Mouse (Mus musculus) granulocyte monocyte progenitor cell, adult 5-6 weeks (primary cell): ENCODE measurements at regions not wholly inside any gene's neighbourhood (a gene's known extent, or its start where the extent isn't known, plus 50 kb on each side); places are given as distances from the start of the nearest gene placed in this dataset.
"Not testable (repeated sequence)": the region's sequence is repeated elsewhere in the genome, so short reads cannot be mapped to it uniquely, and the experiment has no call there.

Experiments used
- ATAC-seq: replicated peaks from 2 replicates; pipeline ENCODE4 v1.8.0; 2016; ENCODE audit warnings: mild to moderate bottlenecking, moderate TSS enrichment, inconsistent platforms; ENCODE audit not compliant: poor library complexity, severe bottlenecking

DNA sequence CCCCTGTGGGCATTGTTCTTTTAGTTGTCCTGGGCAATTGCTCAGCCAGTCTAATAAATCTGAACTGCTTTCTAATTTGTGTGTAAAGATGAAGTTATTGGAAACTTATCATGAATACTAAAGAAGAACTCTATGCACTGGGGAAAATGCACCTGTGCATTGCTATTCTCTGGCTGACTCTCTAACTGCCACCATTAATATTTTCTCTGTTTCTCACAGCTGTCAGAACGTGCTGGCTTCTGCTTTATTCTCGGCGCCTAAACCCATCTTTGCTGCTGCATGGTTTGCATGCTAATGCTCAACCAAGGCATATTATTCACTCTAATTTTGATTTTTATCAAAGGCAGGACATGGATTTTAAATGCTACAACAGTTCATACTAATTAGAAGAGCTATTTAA is 128.9 kb upstream of the Gm527 start:
- no peak for ATAC-seq

- ATAC-seq = not testable (repeated sequence)
Measured at GRCm38 (mm10) chr12:64808492-64808891, 109.2 kb upstream of the Gm527 start.

GRCm38 (mm10) chr12:64810081-64810480 is 107.6 kb upstream of the Gm527 start:
- ATAC-seq = no peak

GRCm38 (mm10) chr12:64815871-64816270 is 101.8 kb upstream of the Gm527 start:
- no peak for ATAC-seq

DNA sequence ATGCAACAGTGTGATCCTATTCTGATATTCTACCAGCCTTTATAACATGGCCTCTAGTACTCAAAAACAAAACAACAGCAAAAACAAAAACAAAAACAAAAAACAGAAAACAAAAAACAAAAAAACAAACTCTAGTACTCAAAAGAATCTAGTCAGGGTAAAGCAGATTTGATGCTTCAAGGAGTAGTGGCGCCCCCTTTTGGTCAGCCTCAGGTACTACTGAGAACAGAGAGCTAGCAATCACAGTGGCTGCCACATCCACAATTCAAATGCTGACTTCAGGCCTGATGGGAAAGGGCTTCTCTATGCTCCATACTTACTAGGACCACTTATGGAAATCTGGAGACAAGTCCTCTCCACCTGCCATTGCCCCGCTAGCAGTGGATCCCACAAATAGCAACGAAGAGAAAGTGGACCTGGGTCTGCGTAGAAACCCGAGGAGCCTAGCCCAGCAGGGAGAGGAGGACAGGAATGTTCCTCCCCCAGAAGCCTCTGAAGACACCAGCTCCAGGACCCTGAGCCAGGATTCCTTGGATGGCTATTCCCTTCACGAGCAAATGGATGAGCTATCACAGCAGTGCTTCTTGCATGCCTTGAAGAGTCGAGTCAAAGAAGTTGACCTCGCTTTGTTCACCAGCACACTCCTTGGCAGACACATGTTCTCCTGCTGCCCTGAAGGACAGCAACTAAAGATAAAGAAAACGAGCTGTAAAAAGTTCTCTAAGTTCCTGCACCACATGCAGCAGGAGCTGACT is 100.5 kb upstream of the Gm527 start:
- peak; percentile 37 for ATAC-seq

DNA sequence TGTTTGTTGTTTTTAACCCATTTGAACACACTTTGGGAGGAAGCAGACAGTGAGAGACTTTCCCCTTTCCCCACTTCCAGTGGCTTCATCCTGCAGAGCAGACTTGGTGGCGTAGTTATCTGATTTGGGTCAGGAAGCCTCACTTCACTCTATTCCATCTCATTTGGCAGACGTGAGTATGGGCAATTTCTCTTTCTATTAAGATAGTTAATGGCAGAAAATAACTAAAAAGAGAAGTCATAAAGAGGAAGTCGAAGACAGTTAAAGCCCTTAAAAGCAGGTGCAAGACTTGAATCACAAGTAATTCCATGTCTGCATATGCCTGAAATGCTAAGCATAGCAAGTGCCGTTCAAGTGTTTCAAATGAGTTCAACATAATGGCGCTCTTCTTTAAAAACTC is 97.0 kb upstream of the Gm527 start:
- no peak for ATAC-seq

DNA sequence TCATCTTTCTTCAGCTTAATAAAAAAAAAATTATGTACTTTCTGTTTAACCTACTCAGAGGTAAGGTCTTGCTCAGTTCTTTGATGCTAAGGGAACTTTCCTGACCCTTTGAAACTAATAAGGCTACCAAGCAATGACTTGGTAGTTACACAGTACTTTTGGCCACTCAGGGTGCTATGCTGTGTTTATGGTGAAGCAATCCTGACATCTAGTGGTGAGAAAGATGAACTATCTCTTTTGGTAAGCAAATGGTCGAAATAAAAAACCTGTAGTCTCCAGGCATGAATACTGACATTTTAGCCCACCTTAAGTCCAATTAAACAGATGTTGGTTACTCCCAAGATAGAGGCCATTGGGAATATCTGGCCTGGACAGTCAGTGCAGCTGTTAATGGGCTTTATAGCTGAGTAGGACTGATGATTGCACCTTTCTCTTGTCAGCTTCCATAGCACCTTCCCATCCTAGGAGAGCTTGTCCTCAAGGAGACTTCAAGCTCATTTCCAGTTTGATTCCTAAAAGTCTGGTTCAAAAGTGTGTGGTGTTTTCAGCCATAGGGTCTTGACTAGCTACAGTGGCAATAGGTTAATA is 88.0 kb upstream of the Gm527 start:
- peak; percentile 80 for ATAC-seq

DNA sequence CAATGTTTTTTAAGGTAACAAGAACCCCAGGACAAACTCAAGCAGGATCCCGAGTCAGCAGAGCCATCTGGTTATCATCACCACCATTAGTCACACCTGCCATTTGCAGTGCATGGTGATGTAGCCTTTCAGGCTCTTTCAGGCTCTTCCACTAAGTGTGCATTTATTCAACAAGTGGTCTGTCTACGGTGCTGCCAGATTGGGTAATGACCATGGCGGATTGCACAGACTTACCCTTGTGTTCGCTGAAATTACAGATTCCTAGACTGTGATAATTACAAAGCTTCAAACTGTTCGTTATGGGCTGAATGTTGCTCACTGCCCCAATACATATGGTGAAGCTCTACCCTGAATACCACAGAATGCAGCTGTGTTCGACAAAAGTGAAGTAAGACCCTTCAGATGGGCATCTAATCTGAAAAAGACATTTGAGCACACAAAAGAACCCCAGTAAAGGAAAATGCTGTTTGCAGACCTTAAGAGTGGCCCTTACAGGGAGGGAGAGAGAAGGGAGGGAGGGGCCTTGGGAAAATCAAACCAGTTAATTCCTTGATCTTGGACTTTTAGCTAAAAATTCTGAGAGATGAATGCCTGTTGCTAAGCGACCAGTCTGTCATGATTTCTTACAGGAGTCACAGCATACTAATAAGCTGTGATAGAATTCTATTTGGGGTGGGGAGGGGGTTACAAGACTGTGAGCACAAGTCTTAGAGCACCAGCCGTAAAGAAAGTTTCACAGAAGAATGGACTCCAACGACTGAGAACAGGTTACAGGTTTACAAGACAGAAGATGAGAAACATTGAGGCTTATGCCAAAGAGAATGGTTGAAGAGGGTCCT is 85.2 kb upstream of the Gm527 start:
- ATAC-seq = no peak

DNA sequence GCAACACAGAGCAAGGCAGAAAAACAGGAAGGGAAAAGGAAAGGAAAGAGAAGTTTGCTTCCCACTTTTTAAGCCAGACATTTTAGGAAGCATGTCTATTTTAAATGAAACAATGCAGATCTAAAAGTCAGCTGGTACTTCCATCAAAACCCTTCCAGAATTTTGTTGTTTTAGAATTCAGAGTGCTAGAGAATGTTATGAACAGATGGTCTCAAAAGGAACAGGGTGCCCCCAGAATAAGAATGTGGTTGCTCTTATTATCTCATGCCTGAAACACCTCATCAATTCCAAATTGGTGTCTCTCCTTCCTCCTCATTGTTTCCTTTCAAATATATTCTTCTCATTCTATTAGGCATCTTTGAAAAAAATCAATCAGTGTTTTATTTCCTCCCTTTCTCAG is 60.0 kb upstream of the Gm527 start:
- ATAC-seq = no peak
